ENCODE assay signal across 46 mouse cellular contexts in genomic region chr19:47206126-47206525, GRCm38 (mm10). TPM values are rescaled to one million over a fixed set of nuclear protein-coding genes. Genes with fewer than 3 reads are reported as not detected.
"Had no signal": no experiment of that assay in that cellular context is flagged by ENCODE, and none has a peak within 500 bp of the region (broad histone marks: within the 10 kb centered on the region; RNA-seq: fewer than 3 reads in every experiment).

No protein-coding gene starts in this region.

- H3K36me3 ChIP-seq: limb, embryonic 10.5 days; limb, embryonic 12.5 days; limb, embryonic 13.5 days; limb, embryonic 15.5 days; liver, embryonic 12.5 days; liver, embryonic 13.5 days; liver, embryonic 15.5 days; lung, embryonic 15.5 days; midbrain, embryonic 10.5 days; midbrain, embryonic 12.5 days; midbrain, embryonic 13.5 days; midbrain, embryonic 15.5 days had no signal

- H3K27ac ChIP-seq: limb, embryonic 10.5 days; limb, embryonic 12.5 days; limb, embryonic 13.5 days; limb, embryonic 15.5 days; liver, embryonic 12.5 days; liver, embryonic 13.5 days; liver, embryonic 14.5 days; liver, embryonic 15.5 days; lung, embryonic 15.5 days; macrophage; midbrain, embryonic 10.5 days; midbrain, embryonic 12.5 days; midbrain, embryonic 13.5 days; midbrain, embryonic 15.5 days had no signal

- H3K4me2 ChIP-seq: limb, embryonic 12.5 days; limb, embryonic 13.5 days; limb, embryonic 15.5 days; liver, embryonic 11.5 days; liver, embryonic 12.5 days; liver, embryonic 13.5 days; liver, embryonic 15.5 days; lung, embryonic 14.5 days; lung, embryonic 15.5 days; midbrain, embryonic 11.5 days; midbrain, embryonic 12.5 days; midbrain, embryonic 13.5 days; midbrain, embryonic 15.5 days had no signal

- DNase-seq: left cerebral cortex, postnatal 4 days; liver; liver, embryonic 13.5 days; liver, postnatal 0 days; lung, adult 18-20 months; lung, adult 2 months; lung, embryonic 14.5 days; lung, postnatal 10 days; lung, postnatal 14 days; lung, postnatal 36 days; lung, postnatal 4 days; midbrain, embryonic 14.5 days had no signal

- H3K4me3 ChIP-seq: limb, embryonic 10.5 days; limb, embryonic 12.5 days; limb, embryonic 13.5 days; limb, embryonic 15.5 days; liver, embryonic 12.5 days; liver, embryonic 13.5 days; liver, embryonic 15.5 days; lung, embryonic 15.5 days; megakaryocyte, embryonic 14.5 days; midbrain, embryonic 10.5 days; midbrain, embryonic 12.5 days; midbrain, embryonic 13.5 days; midbrain, embryonic 15.5 days; myocyte had no signal

- H3K4me1 ChIP-seq: liver, embryonic 12.5 days; liver, embryonic 13.5 days; liver, embryonic 15.5 days; midbrain, embryonic 15.5 days had no signal

- H3K27me3 ChIP-seq: limb, embryonic 12.5 days; limb, embryonic 13.5 days; limb, embryonic 15.5 days; liver, embryonic 13.5 days; liver, embryonic 15.5 days; lung, embryonic 15.5 days; midbrain, embryonic 12.5 days; midbrain, embryonic 13.5 days; midbrain, embryonic 15.5 days had no signal

- H3K9me3 ChIP-seq: limb, embryonic 10.5 days; limb, embryonic 12.5 days; limb, embryonic 13.5 days; limb, embryonic 15.5 days; liver, embryonic 12.5 days; liver, embryonic 13.5 days; liver, embryonic 15.5 days; lung, embryonic 15.5 days; midbrain, embryonic 10.5 days; midbrain, embryonic 12.5 days; midbrain, embryonic 13.5 days; midbrain, embryonic 15.5 days had no signal

- ATAC-seq: liver, embryonic 12.5 days; liver, postnatal 0 days; lung, postnatal 0 days; midbrain, embryonic 13.5 days; midbrain, embryonic 15.5 days; midbrain, embryonic 16.5 days had no signal

- H3K9ac ChIP-seq: limb, embryonic 12.5 days; limb, embryonic 13.5 days; limb, embryonic 15.5 days; liver, embryonic 12.5 days; liver, embryonic 13.5 days; liver, embryonic 14.5 days; liver, embryonic 15.5 days; liver, postnatal 0 days; lung, embryonic 14.5 days; lung, embryonic 15.5 days; midbrain, embryonic 12.5 days; midbrain, embryonic 13.5 days; midbrain, embryonic 15.5 days had no signal

RNA-seq across cellular contexts. Expression of gene Neurl1a, which starts 27.5 kb away (rescaled TPM):
- total RNA-seq: megakaryocyte, adult 5-6 weeks; monocyte, adult 5-6 weeks had no signal

RNA-seq across cellular contexts. Expression of gene Calhm3, which starts 48.6 kb away (rescaled TPM):
- total RNA-seq: left cerebral cortex, postnatal 10 days; left cerebral cortex, postnatal 14 days; left cerebral cortex, postnatal 25 days; left cerebral cortex, postnatal 36 days; left cerebral cortex, postnatal 4 days; liver, adult 2 months; megakaryocyte progenitor cell, adult 5-6 weeks; megakaryocyte, adult 5-6 weeks; megakaryocyte-erythroid progenitor cell, adult 5-6 weeks; monocyte, adult 5-6 weeks had no signal
- polyA plus RNA-seq: limb, embryonic 10.5 days; limb, embryonic 11.5 days; limb, embryonic 12.5 days; limb, embryonic 13.5 days; limb, embryonic 14.5 days; limb, embryonic 15.5 days; liver, adult 2 months; liver, embryonic 11.5 days; liver, embryonic 12.5 days; liver, embryonic 13.5 days; liver, embryonic 14.5 days; liver, embryonic 15.5 days; liver, embryonic 16.5 days; liver, postnatal 0 days; lung, adult 2 months; lung, embryonic 14.5 days; lung, embryonic 15.5 days; lung, embryonic 16.5 days; lung, postnatal 0 days; macrophage; midbrain, embryonic 10.5 days; midbrain, embryonic 11.5 days; midbrain, embryonic 12.5 days; midbrain, embryonic 13.5 days; midbrain, embryonic 14.5 days; midbrain, embryonic 15.5 days; midbrain, embryonic 16.5 days; midbrain, postnatal 0 days; myocyte; neural tube, embryonic 11.5 days had no signal
